Mouse (Mus musculus) MEL (cell line): Measurements from ENCODE around the gene Srsf2. TPM values are rescaled to one million over a fixed set of nuclear protein-coding genes. Genes with fewer than 3 reads are reported as not detected.
A peak's percentile ranks its signal among the peaks of the same experiment; 100 is the strongest.

ENCODE experiments used
- DNase-seq: peaks from one replicate; pipeline ENCODE4 v3.0.0; 2011; ENCODE audit warnings: low read depth, low spot score
- H3K27ac ChIP-seq: 2 replicates; pipeline ENCODE4 v1.5.1; 2012; ENCODE audit warnings: low read depth, mild to moderate bottlenecking, control low read depth, low read length, moderate library complexity; ENCODE audit not compliant: control insufficient read depth
- H3K27me3 ChIP-seq, 2 experiments: fragments of 150-350 bp in 1 of 2; sonication (generic) in 1 of 2; 2 replicates each; pipeline ENCODE4 v1.6.1; 2012; ENCODE audit warnings: low read length in 2 of 2, mild to moderate bottlenecking in 2 of 2, improper control_type of control experiment in 1 of 2, moderate library complexity in 1 of 2; ENCODE audit not compliant: insufficient read depth in 2 of 2, control insufficient read depth in 1 of 2
- H3K36me3 ChIP-seq, 2 experiments: 2 replicates each; pipeline ENCODE4 v1.6.1; 2012 to 2014; ENCODE audit warnings: low read length in 2 of 2, improper control_type of control experiment in 1 of 2, inconsistent platforms in 1 of 2, mild to moderate bottlenecking in 1 of 2; ENCODE audit not compliant: insufficient read depth in 2 of 2, control insufficient read depth in 1 of 2
- H3K4me1 ChIP-seq, 2 experiments: fragments of 150-350 bp in 1 of 2; sonication (generic) in 1 of 2; 2 replicates each; pipeline ENCODE4 v1.6.1; 2012; ENCODE audit warnings: low read length in 2 of 2, improper control_type of control experiment in 1 of 2, mild to moderate bottlenecking in 1 of 2; ENCODE audit not compliant: insufficient read depth in 2 of 2, control insufficient read depth in 1 of 2
- H3K4me3 ChIP-seq, 2 experiments: fragments of 150-350 bp in 1 of 2; sonication (generic) in 1 of 2; 2 replicates each; pipeline ENCODE4 v1.5.1; 2012; ENCODE audit warnings: low read depth in 2 of 2, low read length in 2 of 2, mild to moderate bottlenecking in 2 of 2, moderate library complexity in 2 of 2, control low read depth in 1 of 2, improper control_type of control experiment in 1 of 2; ENCODE audit not compliant: control insufficient read depth in 1 of 2, insufficient read depth in 1 of 2
- H3K79me2 ChIP-seq: 2 replicates; pipeline ENCODE4 v1.6.1; 2012; ENCODE audit warnings: mild to moderate bottlenecking, low read length, moderate library complexity; ENCODE audit not compliant: control insufficient read depth, poor library complexity, insufficient read depth
- H3K9ac ChIP-seq: 2 replicates; pipeline ENCODE4 v1.6.1; 2012; ENCODE audit warnings: low read depth, mild to moderate bottlenecking, control low read depth, low read length, moderate library complexity; ENCODE audit not compliant: control insufficient read depth, poor library complexity, severe bottlenecking
- H3K9me3 ChIP-seq: fragments of 150-350 bp; sonication (generic); replicated peaks from 2 replicates; pipeline ENCODE4 v1.6.1; 2012; ENCODE audit warnings: mild to moderate bottlenecking, low read length, improper control_type of control experiment, moderate library complexity; ENCODE audit not compliant: insufficient read depth
- BHLHE40 ChIP-seq: IDR thresholded peaks from 2 replicates; pipeline ENCODE4 v1.6.1; 2012; ENCODE audit warnings: low read depth, mild to moderate bottlenecking, inconsistent platforms, low read length, improper control_type of control experiment, borderline replicate concordance
- CHD1 ChIP-seq: IDR thresholded peaks from 2 replicates; pipeline ENCODE4 v1.6.1; 2012; ENCODE audit warnings: low read depth, mild to moderate bottlenecking, inconsistent platforms, low read length, improper control_type of control experiment
- CTCF ChIP-seq, 3 experiments: IDR thresholded peaks in 2 of 3; conservative IDR thresholded peaks in 1 of 3; 2 replicates each; pipeline ENCODE4 v1.5.1; 2011 to 2012; ENCODE audit warnings: low read length in 3 of 3, low read depth in 2 of 3, mild to moderate bottlenecking in 2 of 3, improper control_type of control experiment in 1 of 3, inconsistent platforms in 1 of 3, mixed read lengths in 1 of 3, moderate library complexity in 1 of 3; ENCODE audit not compliant: control insufficient read depth in 1 of 3, insufficient read depth in 1 of 3, poor library complexity in 1 of 3, severe bottlenecking in 1 of 3
- ELF1 ChIP-seq: IDR thresholded peaks from 2 replicates; pipeline ENCODE4 v1.6.1; 2014; ENCODE audit warnings: low read depth, mild to moderate bottlenecking, inconsistent platforms, low read length, improper control_type of control experiment, moderate library complexity
- EP300 ChIP-seq, 2 experiments: IDR thresholded peaks; 2 replicates each; pipeline ENCODE4 v1.6.1; 2011; ENCODE audit warnings: improper control_type of control experiment in 2 of 2, low read length in 2 of 2, low read depth in 1 of 2, mild to moderate bottlenecking in 1 of 2
- ETS1 ChIP-seq: IDR thresholded peaks from 2 replicates; pipeline ENCODE4 v1.6.1; 2012; ENCODE audit warnings: low read depth, mild to moderate bottlenecking, inconsistent platforms, low read length, improper control_type of control experiment, moderate library complexity
- GABPA ChIP-seq: IDR thresholded peaks from 2 replicates; pipeline ENCODE4 v1.6.1; 2012; ENCODE audit warnings: low read depth, mild to moderate bottlenecking, inconsistent platforms, low read length, improper control_type of control experiment, moderate library complexity
- GATA1 ChIP-seq: IDR thresholded peaks from 2 replicates; pipeline ENCODE4 v1.6.1; 2011; ENCODE audit warnings: low read depth, low read length, improper control_type of control experiment
- HCFC1 ChIP-seq: IDR thresholded peaks from 2 replicates; pipeline ENCODE4 v1.6.1; 2012; ENCODE audit warnings: low read depth, mild to moderate bottlenecking, inconsistent platforms, low read length, improper control_type of control experiment, moderate library complexity
- JUND ChIP-seq: IDR thresholded peaks from 2 replicates; pipeline ENCODE4 v1.6.1; 2011; ENCODE audit warnings: low read depth, mild to moderate bottlenecking, improper control_type of control experiment, low read length
- MAFK ChIP-seq: IDR thresholded peaks from 2 replicates; pipeline ENCODE4 v1.6.1; 2011; ENCODE audit warnings: low read depth, mild to moderate bottlenecking, low read length, improper control_type of control experiment, borderline replicate concordance
- MAX ChIP-seq: IDR thresholded peaks from 2 replicates; pipeline ENCODE4 v1.6.1; 2011; ENCODE audit warnings: low read length, improper control_type of control experiment
- MAZ ChIP-seq: IDR thresholded peaks from 2 replicates; pipeline ENCODE4 v1.6.1; 2012; ENCODE audit warnings: low read depth, mild to moderate bottlenecking, inconsistent platforms, low read length, improper control_type of control experiment
- MEF2A ChIP-seq: IDR thresholded peaks from 2 replicates; pipeline ENCODE4 v1.6.1; 2014; ENCODE audit warnings: low read depth, mild to moderate bottlenecking, inconsistent platforms, low read length, improper control_type of control experiment; ENCODE audit not compliant: poor library complexity, insufficient replicate concordance, severe bottlenecking; ENCODE audit errors: extremely low read depth
- MYC ChIP-seq: IDR thresholded peaks from 2 replicates; pipeline ENCODE4 v1.6.1; 2011; ENCODE audit warnings: low read depth, mild to moderate bottlenecking, low read length, improper control_type of control experiment, moderate library complexity
- NELFE ChIP-seq: IDR thresholded peaks from 2 replicates; pipeline ENCODE4 v1.6.1; 2011; ENCODE audit warnings: low read depth, low read length, improper control_type of control experiment
- POLR2A ChIP-seq, 2 experiments: IDR thresholded peaks; 2 replicates each; pipeline ENCODE4 v1.6.1; 2011 to 2012; ENCODE audit warnings: low read length in 2 of 2, mild to moderate bottlenecking in 2 of 2, control low read depth in 1 of 2, improper control_type of control experiment in 1 of 2, low read depth in 1 of 2, moderate library complexity in 1 of 2; ENCODE audit not compliant: control insufficient read depth in 1 of 2, insufficient read depth in 1 of 2, poor library complexity in 1 of 2
- POLR2AphosphoS2 ChIP-seq: IDR thresholded peaks from 2 replicates; pipeline ENCODE4 v1.6.1; 2011; ENCODE audit warnings: low read length, improper control_type of control experiment
- POLR2AphosphoS5 ChIP-seq: IDR thresholded peaks from 2 replicates; pipeline ENCODE4 v1.6.1; 2012; ENCODE audit warnings: low read depth, borderline replicate concordance, mild to moderate bottlenecking, inconsistent platforms, low read length, moderate library complexity, mixed read lengths
- RAD21 ChIP-seq: IDR thresholded peaks from 2 replicates; pipeline ENCODE4 v1.6.1; 2011; ENCODE audit warnings: mild to moderate bottlenecking, low read depth, low read length, improper control_type of control experiment
- SIN3A ChIP-seq: IDR thresholded peaks from 2 replicates; pipeline ENCODE4 v1.6.1; 2012; ENCODE audit warnings: low read length, improper control_type of control experiment, inconsistent platforms
- SMC3 ChIP-seq: IDR thresholded peaks from 2 replicates; pipeline ENCODE4 v1.6.1; 2011; ENCODE audit warnings: low read depth, low read length, improper control_type of control experiment
- TBP ChIP-seq: IDR thresholded peaks from 2 replicates; pipeline ENCODE4 v1.8.0; 2011; ENCODE audit warnings: low read depth, low read length, improper control_type of control experiment
- UBTF ChIP-seq: IDR thresholded peaks from 2 replicates; pipeline ENCODE4 v1.6.1; 2012; ENCODE audit warnings: low read depth, mild to moderate bottlenecking, inconsistent platforms, low read length, improper control_type of control experiment, moderate library complexity, borderline replicate concordance; ENCODE audit not compliant: insufficient read depth
- USF1 ChIP-seq: IDR thresholded peaks from 2 replicates; pipeline ENCODE4 v1.6.1; 2014; ENCODE audit warnings: low read depth, mild to moderate bottlenecking, inconsistent platforms, low read length, improper control_type of control experiment, moderate library complexity
- USF2 ChIP-seq, 2 experiments: IDR thresholded peaks; 2 replicates each; pipeline ENCODE4 v1.6.1; 2011 to 2012; ENCODE audit warnings: improper control_type of control experiment in 2 of 2, low read length in 2 of 2, borderline replicate concordance in 1 of 2, inconsistent platforms in 1 of 2, low read depth in 1 of 2, mild to moderate bottlenecking in 1 of 2; ENCODE audit not compliant: insufficient read depth in 1 of 2
- ZC3H11A ChIP-seq: IDR thresholded peaks from 2 replicates; pipeline ENCODE4 v1.6.1; 2012; ENCODE audit warnings: low read depth, mild to moderate bottlenecking, inconsistent platforms, low read length, improper control_type of control experiment
- ZKSCAN1 ChIP-seq: IDR thresholded peaks from 2 replicates; pipeline ENCODE4 v1.6.1; 2012; ENCODE audit warnings: low read depth, mild to moderate bottlenecking, inconsistent platforms, low read length, improper control_type of control experiment, moderate library complexity
- ZMIZ1 ChIP-seq: IDR thresholded peaks from 2 replicates; pipeline ENCODE4 v1.6.1; 2012; ENCODE audit warnings: low read depth, mild to moderate bottlenecking, inconsistent platforms, low read length, improper control_type of control experiment, moderate library complexity
- ZNF384 ChIP-seq: IDR thresholded peaks from 2 replicates; pipeline ENCODE4 v1.6.1; 2012; ENCODE audit warnings: low read depth, mild to moderate bottlenecking, inconsistent platforms, low read length, improper control_type of control experiment
- polyA plus RNA-seq, 2 experiments: library from polyadenylated mRNA; stranded (reverse) in 1 of 2; unstranded in 1 of 2; fragments of >175 nt in 1 of 2; fragments of >200 nt in 1 of 2; gene quantifications; 2 replicates each; pipeline versions ENCODE4 v1.2.1 to v1.2.4; 2012; ENCODE audit warnings: low replicate concordance in 2 of 2, low read depth in 1 of 2; ENCODE audit not compliant: insufficient read length in 2 of 2, insufficient read depth in 1 of 2, missing spikeins in 1 of 2
- total RNA-seq: library from RNA; depleted of rRNA; stranded (reverse); fragments of 300-350 nt; gene quantifications from 2 replicates; pipeline ENCODE4 v1.2.3, GENCODE M21; 2012

Gene Srsf2
- total and polyA plus RNA-seq, 3 experiments, result 257 to 1,128 (median 453) TPM

DNA sequence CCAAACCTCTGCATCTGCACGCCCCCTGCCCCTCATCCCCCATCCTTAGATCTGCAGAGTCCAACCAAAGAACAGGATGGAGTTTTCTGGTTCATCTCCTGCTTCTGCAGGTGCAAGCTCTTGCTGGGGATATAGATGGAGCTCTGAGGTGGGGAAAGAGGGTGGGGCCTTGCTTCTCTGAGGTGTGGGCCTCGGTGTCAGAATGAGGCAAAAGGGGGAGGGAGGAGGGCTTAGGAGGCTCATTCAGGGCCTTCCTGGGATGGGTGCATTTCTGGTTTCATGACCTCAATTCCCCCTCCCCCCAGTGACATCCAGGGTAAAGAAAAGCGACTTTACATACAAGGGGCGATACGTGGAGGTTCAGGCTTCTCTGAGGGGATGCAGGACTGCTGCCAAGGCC, 34.2 kb upstream of the Srsf2 start:
- H3K9me3 ChIP-seq, result no peaks in the 10 kb centered on the region
- H3K79me2 ChIP-seq, result no peaks in the 10 kb centered on the region
- no peak overlapping the region for H3K4me3 ChIP-seq
- no peaks in the 10 kb centered on the region for H3K36me3 ChIP-seq
- no peak for DNase-seq
- H3K4me1 ChIP-seq, result no peaks in the 10 kb centered on the region
- H3K9ac ChIP-seq, result no peak overlapping the region
- no peak overlapping the region for H3K27ac ChIP-seq
- TF ChIP-seq CHD1, result no peak
- TF ChIP-seq ZKSCAN1, result no peak
- peaks cover 0 to 2% of the 10 kb centered on the region in 2 experiments; a peak in 2 of 4 replicates for H3K27me3 ChIP-seq

DNA sequence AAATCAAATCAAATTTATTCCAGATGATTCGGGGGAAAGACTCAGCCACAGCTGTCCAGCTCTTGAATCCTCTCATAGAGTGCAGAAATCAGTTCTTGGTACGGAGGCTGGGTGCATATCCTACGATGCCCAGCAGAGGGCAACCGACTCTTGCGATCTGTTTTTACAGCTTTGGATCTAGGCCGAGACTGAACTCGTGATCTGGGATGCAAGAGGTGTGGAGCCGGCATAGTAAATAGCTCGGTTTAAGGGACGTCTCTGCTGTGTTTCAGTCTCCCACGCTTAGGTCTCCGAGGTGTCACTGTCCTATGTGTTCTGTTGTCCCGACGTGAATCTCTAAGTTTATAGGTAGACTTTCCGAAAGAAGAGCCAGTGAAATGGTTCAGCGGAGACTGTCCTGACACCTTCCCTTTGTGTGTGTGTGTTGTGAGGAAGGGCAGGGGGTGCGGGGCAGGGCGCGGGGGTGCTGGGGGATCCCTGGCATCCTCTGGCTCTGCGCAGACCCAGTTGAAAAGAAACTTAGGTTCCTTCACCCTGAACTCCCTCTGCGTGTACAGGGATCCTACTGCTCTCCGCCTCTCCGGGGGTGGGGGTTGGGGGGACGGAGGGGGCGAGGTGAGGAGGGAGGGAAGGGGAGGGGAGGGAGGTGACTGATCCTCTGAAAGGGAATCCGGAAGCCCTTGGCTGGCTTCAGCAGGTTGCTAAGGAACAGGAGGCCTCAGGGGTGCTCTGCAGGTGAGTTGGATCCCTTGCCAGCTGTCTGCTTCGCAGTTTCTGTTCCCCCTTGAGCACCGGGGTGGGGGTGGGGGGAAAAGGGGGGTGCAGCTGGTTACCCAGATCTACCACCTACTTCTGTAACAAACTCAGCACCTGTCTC, 32.6 kb upstream of the Srsf2 start:
- H3K9ac ChIP-seq, result no peak overlapping the region
- no peaks in the 10 kb centered on the region for H3K36me3 ChIP-seq
- H3K9me3 ChIP-seq, result no peaks in the 10 kb centered on the region
- peaks cover 0 to 2% of the 10 kb centered on the region in 2 experiments; a peak in 1 of 4 replicates for H3K27me3 ChIP-seq
- no peak overlapping the region for H3K4me3 ChIP-seq
- no peaks in the 10 kb centered on the region for H3K4me1 ChIP-seq
- H3K27ac ChIP-seq, result no peak overlapping the region
- peak; percentile 88 for DNase-seq
- no peaks in the 10 kb centered on the region for H3K79me2 ChIP-seq
- TF ChIP-seq JUND (no peak), ZKSCAN1 (no peak), SIN3A (peak; percentile 45; the same call in 1 of the 2 replicates), NELFE (no peak), POLR2AphosphoS2 (no peak), EP300 (IDR thresholded peaks at IDR 0.05; ENCODE audit: low read depth in 1 of 2, low read length in 2 of 2) (no peak), ELF1 (no peak), TBP (peak; percentile 18; the same call in 1 of the 2 replicates), MAFK (no peak), ZNF384 (no peak), GABPA (no peak), RAD21 (peak; percentile 97), ETS1 (no peak), MEF2A (no peak), SMC3 (peak; percentile 99), UBTF (no peak), CTCF (IDR thresholded peaks at IDR 0.05 in 2 of 3, conservative IDR thresholded peaks at IDR 0.05 in 1 of 3; ENCODE audit: control insufficient read depth in 1 of 3, insufficient read depth in 1 of 3, low read depth in 2 of 3, low read length in 3 of 3, poor library complexity in 1 of 3, severe bottlenecking in 1 of 3) (peak; percentile 90 to 99 (median 94)), BHLHE40 (no peak), GATA1 (no peak), HCFC1 (no peak), POLR2A (IDR thresholded peaks at IDR 0.05; ENCODE audit: control insufficient read depth in 1 of 2, insufficient read depth in 1 of 2, low read depth in 1 of 2, low read length in 2 of 2, poor library complexity in 1 of 2) (no peak), ZMIZ1 (no peak), MYC (no peak), MAZ (no peak), POLR2AphosphoS5 (no peak), USF1 (peak; percentile 70), MAX (no peak), ZC3H11A (peak; percentile 96), USF2 (IDR thresholded peaks at IDR 0.05; ENCODE audit: borderline replicate concordance in 1 of 2, insufficient read depth in 1 of 2, low read depth in 1 of 2, low read length in 2 of 2) (no peak)
